Mouse (Mus musculus): ENCODE data around the gene Vegfc. TPM values are rescaled to one million over a fixed set of nuclear protein-coding genes. Genes with fewer than 3 reads are reported as not detected.

The Vegfc gene
- polyA plus RNA-seq (2012; rRNA removed): 1.1 and 1.2 TPM in 2 replicates

DNA sequence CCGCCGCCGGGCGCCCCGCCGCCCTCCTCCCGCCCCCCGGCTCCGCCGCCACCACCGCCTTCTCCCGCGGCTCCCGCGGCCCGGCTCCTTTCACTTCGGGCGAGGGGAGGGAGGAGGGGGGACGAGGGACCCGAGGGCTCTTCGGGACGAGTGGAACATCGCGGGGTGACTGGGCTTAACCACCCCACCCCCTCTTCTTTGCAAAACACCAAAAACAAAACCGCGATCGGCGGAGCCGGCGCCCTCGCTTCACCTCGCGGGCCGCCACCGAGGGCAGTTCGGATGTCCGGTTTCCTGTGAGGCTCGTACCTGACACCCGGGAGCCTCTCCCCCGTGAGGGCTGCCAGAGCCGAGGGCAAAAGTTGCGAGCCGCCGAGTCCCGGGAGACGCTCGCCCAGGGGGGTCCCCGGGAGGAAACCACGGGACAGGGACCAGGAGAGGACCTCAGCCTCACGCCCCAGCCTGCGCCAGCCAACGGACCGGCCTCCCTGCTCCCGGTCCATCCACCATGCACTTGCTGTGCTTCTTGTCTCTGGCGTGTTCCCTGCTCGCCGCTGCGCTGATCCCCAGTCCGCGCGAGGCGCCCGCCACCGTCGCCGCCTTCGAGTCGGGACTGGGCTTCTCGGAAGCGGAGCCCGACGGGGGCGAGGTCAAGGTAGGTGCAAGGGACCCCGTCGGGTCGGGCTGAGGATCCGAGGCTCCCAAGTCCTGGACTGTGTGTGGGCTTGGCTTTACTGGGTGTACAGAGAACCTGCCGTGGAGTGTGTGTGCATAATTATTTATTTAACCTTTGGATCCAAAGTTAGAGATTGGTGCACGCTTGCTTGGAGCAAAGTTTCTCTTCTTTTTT lies at the start of gene Vegfc:
Vegfc (plus strand) TSS at position 336 of the 850 bp plus-strand sequence.
- TF ChIP-seq POLR2A (IDR thresholded peaks at IDR 0.05; ENCODE audit: control insufficient read depth, extremely low read depth, insufficient read depth, low read length, poor library complexity) (no peak), CTCF (IDR thresholded peaks at IDR 0.05; ENCODE audit: borderline replicate concordance, control insufficient read depth, extremely low read depth, insufficient read depth, low read length, poor library complexity) (no peak)
- H3K27ac ChIP-seq (ENCODE audit: control insufficient read depth, insufficient read depth, low read length): no peak within 1 kb of the TSS
- H3K4me3 ChIP-seq (ENCODE audit: control insufficient read depth, insufficient read depth, low read length): peak within 1 kb of the TSS; percentile 44
- peak; percentile 24 for DNase-seq
- H3K36me3 ChIP-seq (ENCODE audit: control insufficient read depth, insufficient read depth, low read length): no peaks in the 10 kb centered on the region
- H3K27me3 ChIP-seq (ENCODE audit: control insufficient read depth, insufficient read depth, low read length): peaks cover 10% of the 10 kb centered on the region; the same call in 1 of the 2 replicates
- peaks cover 3% of the 10 kb centered on the region; the same call in 1 of the 2 replicates for H3K4me1 ChIP-seq (replicated peaks; ENCODE audit: control insufficient read depth, insufficient read depth, low read length)
- WGBS: under 1% methylated on average over 75 of the region's 79 CpGs

DNA sequence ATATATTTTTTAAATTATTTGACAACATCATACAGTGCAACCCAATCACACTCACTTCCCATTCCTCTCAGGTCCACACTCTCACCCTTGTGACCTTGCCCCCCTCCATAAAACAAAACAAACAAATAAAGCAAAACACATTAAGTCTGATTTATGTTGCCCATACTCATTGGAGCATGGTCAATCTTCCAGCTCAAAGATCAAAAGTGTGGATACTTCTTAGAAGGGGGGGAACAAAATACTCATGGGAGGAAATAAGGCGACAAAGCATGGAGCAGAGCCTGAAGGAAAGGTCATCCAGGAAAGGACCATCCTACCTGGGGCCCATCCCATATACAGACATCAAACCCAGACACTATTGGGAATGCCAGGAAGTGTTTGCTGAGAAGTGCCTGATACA lies 42.8 kb upstream of the Vegfc start:
- WGBS: 88% methylated on average over 1 of the region's 1 CpGs
- TF ChIP-seq CTCF (IDR thresholded peaks at IDR 0.05; ENCODE audit: borderline replicate concordance, control insufficient read depth, extremely low read depth, insufficient read depth, low read length, poor library complexity): no peak
- no peak for TF ChIP-seq POLR2A (IDR thresholded peaks at IDR 0.05; ENCODE audit: control insufficient read depth, extremely low read depth, insufficient read depth, low read length, poor library complexity)
- Histone ChIP-seq H3K36me3 (ENCODE audit: control insufficient read depth, insufficient read depth, low read length) (no peaks in the 10 kb centered on the region), H3K4me3 (ENCODE audit: control insufficient read depth, insufficient read depth, low read length) (no peak overlapping the region), H3K27me3 (ENCODE audit: control insufficient read depth, insufficient read depth, low read length) (no peaks in the 10 kb centered on the region), H3K27ac (ENCODE audit: control insufficient read depth, insufficient read depth, low read length) (no peak overlapping the region), H3K4me1 (replicated peaks; ENCODE audit: control insufficient read depth, insufficient read depth, low read length) (no peaks in the 10 kb centered on the region)
- no peak for DNase-seq

DNA sequence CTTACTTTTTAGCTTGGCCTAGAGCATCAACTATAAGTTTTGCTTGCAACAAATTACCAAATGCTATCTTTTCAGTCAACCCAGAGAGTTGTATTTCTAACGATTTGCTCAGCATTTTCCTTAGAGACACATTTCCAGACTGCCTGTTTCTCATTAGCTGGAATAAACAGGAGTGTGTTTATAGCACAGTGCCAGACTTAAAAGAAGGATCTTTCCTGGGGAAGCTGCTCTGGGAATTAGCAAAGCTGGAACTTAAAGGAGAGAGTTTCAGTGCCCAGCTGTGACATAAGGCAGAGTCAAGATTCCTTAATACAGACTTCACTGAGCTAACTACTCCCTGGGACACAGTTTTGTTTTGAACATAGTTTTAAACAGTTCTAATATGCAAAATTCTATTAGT lies 34.8 kb upstream of the Vegfc start:
- no peaks in the 10 kb centered on the region for H3K4me1 ChIP-seq (replicated peaks; ENCODE audit: control insufficient read depth, insufficient read depth, low read length)
- TF ChIP-seq POLR2A (IDR thresholded peaks at IDR 0.05; ENCODE audit: control insufficient read depth, extremely low read depth, insufficient read depth, low read length, poor library complexity): no peak
- no peak for TF ChIP-seq CTCF (IDR thresholded peaks at IDR 0.05; ENCODE audit: borderline replicate concordance, control insufficient read depth, extremely low read depth, insufficient read depth, low read length, poor library complexity)
- no peak overlapping the region for H3K4me3 ChIP-seq (ENCODE audit: control insufficient read depth, insufficient read depth, low read length)
- H3K27me3 ChIP-seq (ENCODE audit: control insufficient read depth, insufficient read depth, low read length): no peaks in the 10 kb centered on the region
- DNase-seq: no peak
- 50% methylated on average over 1 of the region's 1 CpGs for WGBS
- H3K36me3 ChIP-seq (ENCODE audit: control insufficient read depth, insufficient read depth, low read length): no peaks in the 10 kb centered on the region
- no peak overlapping the region for H3K27ac ChIP-seq (ENCODE audit: control insufficient read depth, insufficient read depth, low read length)

- H3K27me3 ChIP-seq (ENCODE audit: control insufficient read depth, insufficient read depth, low read length): no peaks in the 10 kb centered on the region
- TF ChIP-seq POLR2A (IDR thresholded peaks at IDR 0.05; ENCODE audit: control insufficient read depth, extremely low read depth, insufficient read depth, low read length, poor library complexity) (no peak), CTCF (IDR thresholded peaks at IDR 0.05; ENCODE audit: borderline replicate concordance, control insufficient read depth, extremely low read depth, insufficient read depth, low read length, poor library complexity) (no peak)
- no peak overlapping the region for H3K27ac ChIP-seq (ENCODE audit: control insufficient read depth, insufficient read depth, low read length)
- 96% methylated on average over 1 of the region's 1 CpGs for WGBS
- no peaks in the 10 kb centered on the region for H3K36me3 ChIP-seq (ENCODE audit: control insufficient read depth, insufficient read depth, low read length)
- no peak overlapping the region for H3K4me3 ChIP-seq (ENCODE audit: control insufficient read depth, insufficient read depth, low read length)
- H3K4me1 ChIP-seq (replicated peaks; ENCODE audit: control insufficient read depth, insufficient read depth, low read length): no peaks in the 10 kb centered on the region
- DNase-seq: no peak
These were observed 33.9 kb upstream of the Vegfc start for GRCm38 (mm10) chr8:54043468-54043867.

DNA sequence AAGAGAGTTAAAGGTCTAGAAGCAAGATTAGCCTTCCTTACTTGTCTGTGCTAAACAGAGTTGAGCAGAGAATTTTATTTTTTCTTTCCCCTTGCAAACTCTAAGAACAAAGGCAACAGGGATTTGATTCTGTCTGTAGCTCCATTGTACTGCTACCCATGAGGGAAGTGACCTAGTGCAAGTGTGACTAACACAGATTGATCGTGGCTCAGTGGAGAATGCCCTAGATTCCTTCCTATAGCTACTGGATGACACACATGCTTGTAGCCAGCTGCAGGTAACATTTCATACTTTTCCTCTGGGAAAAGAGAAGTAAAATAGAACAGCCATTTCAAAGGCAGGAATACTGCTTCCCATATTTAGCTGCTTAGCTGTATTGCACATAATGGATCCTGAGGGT lies 24.2 kb upstream of the Vegfc start:
- DNase-seq: no peak
- no peak overlapping the region for H3K27ac ChIP-seq (ENCODE audit: control insufficient read depth, insufficient read depth, low read length)
- H3K36me3 ChIP-seq (ENCODE audit: control insufficient read depth, insufficient read depth, low read length): no peaks in the 10 kb centered on the region
- no peak overlapping the region for H3K4me3 ChIP-seq (ENCODE audit: control insufficient read depth, insufficient read depth, low read length)
- TF ChIP-seq CTCF (IDR thresholded peaks at IDR 0.05; ENCODE audit: borderline replicate concordance, control insufficient read depth, extremely low read depth, insufficient read depth, low read length, poor library complexity) (no peak), POLR2A (IDR thresholded peaks at IDR 0.05; ENCODE audit: control insufficient read depth, extremely low read depth, insufficient read depth, low read length, poor library complexity) (no peak)
- H3K4me1 ChIP-seq (replicated peaks; ENCODE audit: control insufficient read depth, insufficient read depth, low read length): no peaks in the 10 kb centered on the region
- no peaks in the 10 kb centered on the region for H3K27me3 ChIP-seq (ENCODE audit: control insufficient read depth, insufficient read depth, low read length)
- WGBS: 66% methylated on average over 1 of the region's 1 CpGs

DNA sequence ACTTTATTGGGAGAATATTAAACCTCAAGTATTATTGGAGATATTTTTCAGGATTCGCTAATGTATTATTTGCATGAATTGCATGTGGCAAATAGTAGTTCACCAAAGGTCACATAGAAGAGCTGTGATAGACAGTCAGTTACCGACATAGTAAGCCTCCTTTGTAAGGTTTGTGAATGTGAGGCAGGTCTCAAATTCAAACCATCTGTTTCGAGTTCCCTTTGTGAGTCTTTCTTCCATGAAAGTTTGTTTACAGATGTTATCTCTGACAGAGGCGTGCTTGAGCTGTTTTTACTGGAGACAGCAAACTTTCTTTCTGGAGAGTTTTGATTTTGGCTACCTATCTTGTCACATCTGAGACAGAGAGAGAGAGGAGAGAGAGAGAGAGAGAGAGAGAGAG lies 11.9 kb upstream of the Vegfc start:
- Histone ChIP-seq H3K27me3 (ENCODE audit: control insufficient read depth, insufficient read depth, low read length) (no peaks in the 10 kb centered on the region), H3K36me3 (ENCODE audit: control insufficient read depth, insufficient read depth, low read length) (no peaks in the 10 kb centered on the region), H3K27ac (ENCODE audit: control insufficient read depth, insufficient read depth, low read length) (no peak overlapping the region), H3K4me1 (replicated peaks; ENCODE audit: control insufficient read depth, insufficient read depth, low read length) (no peaks in the 10 kb centered on the region), H3K4me3 (ENCODE audit: control insufficient read depth, insufficient read depth, low read length) (no peak overlapping the region)
- WGBS: 78% methylated on average over 4 of the region's 4 CpGs
- DNase-seq: no peak
- TF ChIP-seq POLR2A (IDR thresholded peaks at IDR 0.05; ENCODE audit: control insufficient read depth, extremely low read depth, insufficient read depth, low read length, poor library complexity) (no peak), CTCF (IDR thresholded peaks at IDR 0.05; ENCODE audit: borderline replicate concordance, control insufficient read depth, extremely low read depth, insufficient read depth, low read length, poor library complexity) (no peak)

Data from thymus, adult 2 months (tissue).